Mouse (Mus musculus) Patski (cell line): ENCODE results near the gene Mrpl51. TPM values are rescaled to one million over a fixed set of nuclear protein-coding genes. Genes with fewer than 3 reads are reported as not detected.
"Not testable (repeated sequence)": the region's sequence is repeated elsewhere in the genome, so short reads cannot be mapped to it uniquely, and the experiment has no call there.

Experiments used
- ATAC-seq: fragments of 100-300 bp; one replicate; pipeline ENCODE4 v1.8.0; 2021
- CTCF ChIA-PET: fragments of 350-600 bp; sonication (Branson Sonifier 250); formaldehyde crosslinking; loops from one replicate; lab custom pipeline; 2022; ENCODE audit warnings: inconsistent platforms; lab: Charles Lee
- POLR2A ChIA-PET: fragments of 350-600 bp; sonication (Branson Sonifier 250); formaldehyde crosslinking; loops from one replicate; lab custom pipeline; 2022; ENCODE audit warnings: antibody characterized with exemption, inconsistent platforms; lab: Charles Lee
- DNase-seq: peaks from one replicate; pipeline ENCODE4 v3.0.0-alpha.2; 2011; ENCODE audit warnings: low read depth, low spot score
- H3K27me3 ChIP-seq: fragments of 371-371 bp; one replicate; pipeline ENCODE4 v1.5.1; 2021
- CTCF ChIP-seq: fragments of 100-300 bp; IDR thresholded peaks from one replicate; pipeline ENCODE4 v1.5.1; 2021
- in situ Hi-C: fragments of 300-500 bp; cut with MboI; formaldehyde crosslinking; loops from 3 replicates; pipeline ENCODE4 v1.11.1; 2018; ENCODE audit warnings: low pct_unique_long_range_greater_than_20kb, mixed read lengths
- polyA plus RNA-seq: library from polyadenylated mRNA; unstranded; gene quantifications from one replicate; pipeline ENCODE4 v1.2.3, GENCODE M21; 2021

Mrpl51 gene
- polyA plus RNA-seq, 1 experiment from 2014 or later: 175 TPM

- ChIA-PET POLR2A (no interaction called here), CTCF (no interaction called here)
- in situ Hi-C loops: loop anchor here (5.0 kb wide), 1 partner anchor 113 kb away; no protein-coding TSS in a partner anchor
Measured at GRCm38 (mm10) chr6:125158944-125159492, 32.6 kb upstream of the Mrpl51 start.

GRCm38 (mm10) chr6:125159773-125160557 lies 31.6 kb upstream of the Mrpl51 start:
- H3K27me3 ChIP-seq: no peaks in the 10 kb centered on the region
- no peak for TF ChIP-seq CTCF
- no peak for DNase-seq
- ATAC-seq: no peak
- ChIA-PET POLR2A (interaction anchor here (0.9 to 1.4 kb wide), 3 partner anchors 12 to 31 kb away, joined by 3 to 5 read pairs (median 3); partner anchors contain the start of genes Mrpl51 and Ncapd2), CTCF (interaction anchor here (2.5 kb wide), 1 partner anchor 11 kb away, joined by 10 read pairs; no protein-coding TSS in a partner anchor)
- in situ Hi-C loops: loop anchor here (5.0 kb wide), 1 partner anchor 112 kb away; no protein-coding TSS in a partner anchor

More at GRCm38 (mm10) chr6:125158944-125159492, 32.6 kb upstream of the Mrpl51 start:
- ATAC-seq (no peak), DNase-seq (no peak)
- H3K27me3 ChIP-seq: no peaks in the 10 kb centered on the region
- no peak for TF ChIP-seq CTCF

DNA sequence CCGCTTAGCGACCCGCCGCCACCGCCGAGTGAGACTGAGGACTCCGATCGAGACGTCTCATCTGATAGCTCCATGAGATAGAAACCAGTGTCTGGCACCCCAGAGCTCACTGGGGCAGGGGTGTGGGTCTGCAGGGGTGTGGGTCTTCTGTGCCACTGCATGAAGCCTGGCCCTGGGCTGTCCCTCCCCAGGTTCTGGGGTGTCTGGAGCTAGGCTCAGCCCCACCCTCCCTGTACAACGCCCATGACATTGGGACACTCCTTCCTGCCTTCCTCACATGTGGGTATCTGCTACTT lies 31.1 kb upstream of the Mrpl51 start:
- no peaks in the 10 kb centered on the region for H3K27me3 ChIP-seq
- ChIA-PET POLR2A (interaction anchor here (0.9 to 1.4 kb wide), 4 partner anchors 13 to 96 kb away, joined by 3 to 5 read pairs (median 4); partner anchors contain the start of genes Mrpl51 and Ncapd2), CTCF (interaction anchor here (0.5 to 2.5 kb wide), 2 partner anchors 11 to 354 kb away, joined by 3 to 10 read pairs; no protein-coding TSS in a partner anchor)
- no peak for ATAC-seq
- DNase-seq: no peak
- in situ Hi-C loops: no loop called here
- TF ChIP-seq CTCF: no peak

DNA sequence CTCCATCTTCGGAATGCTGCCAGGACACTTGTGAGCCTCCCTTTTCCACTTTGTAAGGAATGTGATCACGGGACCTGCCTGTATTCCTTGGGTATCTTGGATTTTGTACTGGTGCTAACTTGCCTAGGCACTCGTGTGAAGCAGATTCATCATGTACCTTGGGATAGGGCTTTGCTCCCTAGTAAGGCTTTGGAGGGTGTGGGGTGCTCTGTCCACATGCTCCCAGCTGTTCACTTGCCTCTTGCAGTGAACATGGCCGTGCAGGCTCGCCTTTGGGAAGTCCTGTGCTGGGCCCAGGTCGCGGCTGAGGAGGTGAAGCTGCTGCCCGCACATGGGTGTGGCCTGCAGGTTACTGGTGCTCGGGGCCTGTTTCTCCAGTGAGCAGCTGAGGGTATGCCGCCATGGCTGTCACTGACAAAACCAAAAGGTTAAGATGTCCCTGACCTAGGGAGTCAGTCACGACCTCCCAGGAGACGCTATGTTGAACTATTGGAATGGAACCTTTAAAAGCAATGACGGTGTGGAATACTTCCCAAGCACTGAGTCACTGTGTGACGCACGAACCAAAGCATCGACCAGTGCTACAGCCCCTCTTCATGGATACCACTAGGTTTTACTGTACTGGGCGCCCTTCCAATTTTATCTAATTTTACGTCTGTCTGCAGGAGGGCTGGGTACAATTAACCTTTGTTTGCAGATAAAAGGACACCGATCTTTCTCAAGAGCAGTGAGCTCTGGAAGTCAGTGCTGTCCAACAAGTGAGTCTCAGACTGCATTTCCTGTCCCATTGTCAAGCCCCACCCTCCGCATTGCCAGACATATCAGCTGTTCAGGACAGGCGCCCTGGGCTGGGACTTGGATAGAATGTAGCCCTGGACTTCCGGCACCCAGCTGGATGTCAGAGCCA lies 30.5 kb upstream of the Mrpl51 start:
- ChIA-PET CTCF (interaction anchor here (0.5 to 2.5 kb wide), 3 partner anchors 12 to 355 kb away, joined by 3 to 10 read pairs (median 3); no protein-coding TSS in a partner anchor), POLR2A (interaction anchor here (0.9 to 1.5 kb wide), 5 partner anchors 10 to 95 kb away, joined by 3 to 5 read pairs (median 3); partner anchors contain the start of genes Mrpl51 and Ncapd2)
- in situ Hi-C loops: no loop called here
- DNase-seq (no peak), ATAC-seq (no peak)
- H3K27me3 ChIP-seq: no peaks in the 10 kb centered on the region
- no peak for TF ChIP-seq CTCF

- DNase-seq, H3K27me3 ChIP-seq, in situ Hi-C loops, ATAC-seq: not testable (repeated sequence)
- ChIA-PET CTCF (interaction anchor here (1.6 to 2.5 kb wide), 2 partner anchors 13 to 25 kb away, joined by 3 to 10 read pairs; no protein-coding TSS in a partner anchor), POLR2A (interaction anchor here (1.5 kb wide), 1 partner anchor 9 kb away, joined by 3 read pairs; no protein-coding TSS in a partner anchor)
Measured at GRCm38 (mm10) chr6:125161971-125162370, 29.6 kb upstream of the Mrpl51 start.

DNA sequence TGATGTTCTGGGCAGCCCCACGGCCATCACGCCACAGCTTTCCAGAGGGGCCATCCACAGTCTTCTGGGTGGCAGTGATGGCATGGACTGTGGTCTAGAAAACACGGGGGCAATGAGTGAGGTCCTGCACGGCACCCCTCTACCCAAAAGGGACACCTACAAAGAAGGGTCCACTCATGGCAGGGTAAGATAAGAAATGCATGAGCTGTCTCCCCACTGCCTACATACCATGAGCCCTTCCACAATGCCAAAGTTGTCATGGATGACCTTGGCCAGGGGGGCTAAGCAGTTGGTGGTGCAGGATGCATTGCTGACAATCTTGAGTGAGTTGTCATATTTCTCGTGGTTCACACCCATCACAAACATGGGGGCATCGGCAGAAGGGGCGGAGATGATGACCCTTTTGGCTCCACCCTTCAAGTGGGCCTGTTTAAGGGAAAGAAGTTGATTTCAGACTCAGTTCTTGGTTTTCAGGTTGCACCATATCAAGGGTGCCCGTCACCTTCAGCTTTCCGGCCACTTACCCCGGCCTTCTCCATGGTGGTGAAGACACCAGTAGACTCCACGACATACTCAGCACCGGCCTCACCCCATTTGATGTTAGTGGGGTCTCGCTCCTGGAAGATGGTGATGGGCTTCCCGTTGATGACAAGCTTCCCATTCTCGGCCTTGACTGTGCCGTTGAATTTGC lies 28.8 kb upstream of the Mrpl51 start:
- ChIA-PET POLR2A (interaction anchor here (1.5 to 1.6 kb wide), 2 partner anchors 8 to 20 kb away, joined by 3 to 4 read pairs; no protein-coding TSS in a partner anchor), CTCF (interaction anchor here (1.0 to 2.5 kb wide), 3 partner anchors 7 to 26 kb away, joined by 3 to 10 read pairs (median 3); no protein-coding TSS in a partner anchor)
- in situ Hi-C loops, ATAC-seq, DNase-seq, H3K27me3 ChIP-seq: not testable (repeated sequence)

DNA sequence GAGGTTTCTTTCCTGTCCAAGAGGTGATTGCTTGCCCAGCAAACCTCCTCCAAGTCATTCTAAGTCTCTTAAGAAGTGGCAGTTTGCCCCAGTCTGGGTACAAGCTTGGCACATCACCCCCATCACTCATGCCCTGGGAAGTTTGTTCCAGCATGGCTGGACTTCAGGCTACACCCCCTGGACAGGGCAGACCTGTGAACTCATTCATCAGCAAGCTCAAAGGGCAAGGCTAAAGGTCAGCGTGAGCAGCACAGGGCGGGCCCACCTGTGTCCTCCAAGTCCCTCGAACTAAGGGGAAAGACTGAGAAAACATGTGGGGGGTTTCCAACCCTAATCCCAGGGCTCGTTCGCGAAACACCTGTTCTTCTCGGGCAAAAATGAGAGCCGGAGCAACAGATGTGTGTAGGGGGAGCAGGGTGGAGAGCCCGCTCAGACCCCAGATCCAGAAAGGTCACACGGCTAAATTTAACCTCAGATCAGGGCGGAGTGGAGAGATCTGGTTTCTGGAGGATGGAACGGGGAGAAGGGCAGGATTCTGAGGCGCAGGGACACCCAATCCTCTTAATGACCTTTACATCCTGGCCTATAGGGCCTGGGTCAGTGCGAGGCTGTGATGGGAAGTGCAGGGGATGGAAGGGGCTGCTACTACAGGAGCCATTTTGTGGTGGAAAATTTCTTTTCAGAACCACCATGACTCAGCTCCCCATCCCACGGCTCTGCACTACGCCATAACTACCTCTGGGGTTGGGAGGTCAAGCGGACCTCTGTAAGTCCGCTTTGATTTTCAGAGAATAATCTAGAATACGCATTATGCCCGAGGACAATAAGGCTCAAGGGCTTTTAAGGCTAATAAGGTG lies 27.6 kb upstream of the Mrpl51 start:
- no peaks in the 10 kb centered on the region for H3K27me3 ChIP-seq
- POLR2A ChIA-PET: interaction anchor here (0.8 to 1.6 kb wide), 4 partner anchors 8 to 108 kb away, joined by 3 to 4 read pairs (median 4); no protein-coding TSS in a partner anchor
- ATAC-seq (no peak), DNase-seq (no peak)
- no peak for TF ChIP-seq CTCF
- CTCF ChIA-PET: interaction anchor here (1.0 kb wide), 1 partner anchor 9 kb away, joined by 3 read pairs; no protein-coding TSS in a partner anchor
- in situ Hi-C loops: no loop called here

DNA sequence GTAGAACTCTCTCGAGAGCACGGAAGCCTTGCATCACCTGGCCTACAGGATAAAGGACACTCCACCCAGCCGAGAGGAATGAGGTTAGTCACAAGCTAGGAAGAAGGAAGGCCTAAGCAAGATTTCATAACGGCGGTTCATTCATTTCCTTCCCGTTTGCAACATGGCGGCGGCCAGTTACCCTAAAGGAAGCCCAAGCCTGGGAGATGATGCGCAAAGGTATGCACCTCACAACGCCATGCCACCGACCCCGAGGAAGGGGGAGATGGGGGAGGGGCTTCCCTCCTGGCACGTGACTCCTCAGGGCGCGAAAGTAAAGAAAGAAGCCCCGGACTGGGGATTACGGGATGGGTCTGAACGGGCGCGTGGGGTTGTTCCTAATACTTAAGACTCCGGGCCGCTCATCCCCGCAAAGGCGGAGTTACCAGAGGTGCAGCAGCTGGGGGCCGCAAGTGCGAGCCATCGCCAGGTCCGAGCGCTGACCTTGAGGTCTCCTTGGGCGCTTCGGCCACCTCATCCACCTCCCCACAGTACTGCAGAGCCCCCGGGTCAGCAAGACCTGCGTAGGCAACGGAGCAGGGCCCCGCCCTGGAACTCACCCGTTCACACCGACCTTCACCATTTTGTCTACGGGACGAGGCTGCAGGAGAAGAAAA lies 26.8 kb upstream of the Mrpl51 start:
- DNase-seq (no peak), ATAC-seq (no peak)
- ChIA-PET POLR2A (interaction anchor here (0.7 to 1.2 kb wide), 5 partner anchors 9 to 107 kb away, joined by 3 to 5 read pairs (median 4); no protein-coding TSS in a partner anchor), CTCF (interaction anchor here (1.1 kb wide), 1 partner anchor 106 kb away, joined by 3 read pairs; no protein-coding TSS in a partner anchor)
- in situ Hi-C loops: no loop called here
- H3K27me3 ChIP-seq: no peaks in the 10 kb centered on the region
- no peak for TF ChIP-seq CTCF
